Mouse (Mus musculus) stomach, postnatal 0 days (tissue): Measurements from ENCODE around the gene Evi5. TPM values are rescaled to one million over a fixed set of nuclear protein-coding genes. Genes with fewer than 3 reads are reported as not detected.
A peak's percentile ranks its signal among the peaks of the same experiment; 100 is the strongest.

Source experiments
- ATAC-seq: fragments of 200-750 bp; cut with Nextera tagmentation; 2 replicates; pipeline ENCODE4 v1.8.0; 2017; ENCODE audit not compliant: low FRiP score, low TSS enrichment
- DNase-seq: peaks from one replicate; pipeline ENCODE4 v3.0.0-alpha.2; 2016; ENCODE audit warnings: low spot score
- H3K27ac ChIP-seq: fragments of 300-500 bp; sonication (generic); replicated peaks from 2 replicates; pipeline ENCODE4 v1.5.1; 2014; ENCODE audit warnings: mild to moderate bottlenecking, control low read depth
- H3K27me3 ChIP-seq: fragments of 300-500 bp; sonication (generic); 2 replicates; pipeline ENCODE4 v1.6.1; 2014; ENCODE audit warnings: low read length; ENCODE audit not compliant: control insufficient read depth, insufficient read depth
- H3K36me3 ChIP-seq: fragments of 300-500 bp; sonication (generic); 2 replicates; pipeline ENCODE4 v1.6.1; 2014; ENCODE audit warnings: low read length, mixed read lengths; ENCODE audit not compliant: control insufficient read depth, insufficient read depth
- H3K4me1 ChIP-seq: fragments of 300-500 bp; sonication (generic); replicated peaks from 2 replicates; pipeline ENCODE4 v1.6.1; 2014; ENCODE audit warnings: antibody characterized with exemption; ENCODE audit not compliant: control insufficient read depth, insufficient read depth
- H3K4me2 ChIP-seq: fragments of 300-500 bp; sonication (generic); replicated peaks from 2 replicates; pipeline ENCODE4 v1.6.1; 2014; ENCODE audit warnings: low read depth, mild to moderate bottlenecking, control low read depth, moderate library complexity
- H3K4me3 ChIP-seq: fragments of 300-500 bp; sonication (generic); 2 replicates; pipeline ENCODE4 v1.5.1; 2014; ENCODE audit warnings: low read depth, low read length, control low read depth
- H3K9ac ChIP-seq: fragments of 300-500 bp; sonication (generic); 2 replicates; pipeline ENCODE4 v1.6.1; 2014; ENCODE audit warnings: mild to moderate bottlenecking, low read length, control low read depth, mixed read lengths
- H3K9me3 ChIP-seq: fragments of 300-500 bp; sonication (generic); 2 replicates; pipeline ENCODE4 v1.6.1; 2016; ENCODE audit warnings: low read length; ENCODE audit not compliant: control insufficient read depth
- CTCF ChIP-seq: IDR thresholded peaks from 2 replicates; pipeline ENCODE4 v1.5.1; 2016; ENCODE audit warnings: antibody characterized with exemption, low read depth, mild to moderate bottlenecking, moderate library complexity
- EP300 ChIP-seq: optimal IDR thresholded peaks from 2 replicates; pipeline ENCODE3; 2016; ENCODE audit warnings: antibody characterized with exemption
- WGBS: fragments of 180-500 bp; shearing (Covaris S2); extraction: QIAGEN DNeasy Blood & Tissue Kit; methylation state at CpG from one replicate; pipeline ENCODE4 v1.1.7; 2014; 5-methylcytosine and 5-hydroxymethylcytosine counted together
- polyA plus RNA-seq: library from polyadenylated mRNA; unstranded; fragments of >200 nt; fragmentation: Nextera tagmentation; extraction: Ambion mirVana; gene quantifications from 2 replicates; pipeline ENCODE4 v1.2.1, GENCODE M21; 2015

The Evi5 gene
- polyA plus RNA-seq, 1 experiment from 2014 or later, result 39.5 TPM

DNA sequence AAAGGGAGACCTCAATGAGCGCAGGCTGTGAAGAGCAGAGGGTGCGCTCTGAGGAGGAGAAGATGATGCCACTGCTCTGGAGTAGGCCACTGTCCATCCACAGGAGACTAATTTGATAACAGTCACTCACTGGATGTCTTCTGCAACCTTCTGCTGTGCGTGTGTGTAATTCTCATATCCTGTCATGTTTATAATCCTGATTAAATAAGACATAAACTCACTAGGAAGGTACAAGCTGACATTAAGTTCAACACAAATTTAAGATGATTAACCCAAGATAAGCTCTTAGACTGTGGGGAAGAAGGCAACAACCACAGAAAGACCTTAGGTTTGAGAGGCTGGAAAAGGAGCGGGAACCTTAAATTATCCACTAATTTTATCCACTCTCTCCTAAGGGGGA is 109.0 kb downstream of the Evi5 start:
- Histone ChIP-seq H3K4me3 (no peak overlapping the region), H3K9ac (no peak overlapping the region), H3K4me1 (no peaks in the 10 kb centered on the region), H3K27ac (no peak overlapping the region), H3K4me2 (no peak overlapping the region), H3K36me3 (no peaks in the 10 kb centered on the region), H3K9me3 (no peaks in the 10 kb centered on the region), H3K27me3 (no peaks in the 10 kb centered on the region)
- ATAC-seq (no peak), DNase-seq (no peak)
- WGBS, result 89% methylated on average over 4 of the region's 4 CpGs
- TF ChIP-seq EP300, result no peak
- TF ChIP-seq CTCF, result no peak

DNA sequence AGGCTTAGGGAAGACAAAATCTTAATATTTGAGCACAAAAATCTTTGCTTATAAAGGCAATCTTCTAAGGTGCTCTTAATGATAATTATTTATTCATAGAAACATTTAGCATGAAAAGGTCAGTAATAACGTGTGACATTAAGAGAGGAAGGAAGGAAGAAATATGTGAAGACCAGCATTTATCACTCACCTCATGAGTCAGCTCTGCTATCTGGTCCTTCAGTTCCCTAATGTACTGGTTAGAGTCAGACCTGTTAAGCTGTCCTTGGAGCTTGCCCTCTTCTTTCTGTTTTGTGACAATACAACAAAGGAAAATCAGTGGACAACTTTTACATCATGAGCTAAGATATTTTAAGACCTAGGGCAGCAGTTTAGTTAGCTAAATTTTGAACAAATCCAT is 110.4 kb downstream of the Evi5 start:
- Histone ChIP-seq H3K36me3 (no peaks in the 10 kb centered on the region), H3K9me3 (no peaks in the 10 kb centered on the region), H3K4me1 (no peaks in the 10 kb centered on the region), H3K9ac (no peak overlapping the region), H3K27me3 (no peaks in the 10 kb centered on the region), H3K4me3 (no peak overlapping the region), H3K27ac (no peak overlapping the region), H3K4me2 (no peak overlapping the region)
- TF ChIP-seq EP300 (no peak), CTCF (no peak)
- WGBS, result 56% methylated on average over 1 of the region's 1 CpGs
- no peak for ATAC-seq
- DNase-seq, result no peak

DNA sequence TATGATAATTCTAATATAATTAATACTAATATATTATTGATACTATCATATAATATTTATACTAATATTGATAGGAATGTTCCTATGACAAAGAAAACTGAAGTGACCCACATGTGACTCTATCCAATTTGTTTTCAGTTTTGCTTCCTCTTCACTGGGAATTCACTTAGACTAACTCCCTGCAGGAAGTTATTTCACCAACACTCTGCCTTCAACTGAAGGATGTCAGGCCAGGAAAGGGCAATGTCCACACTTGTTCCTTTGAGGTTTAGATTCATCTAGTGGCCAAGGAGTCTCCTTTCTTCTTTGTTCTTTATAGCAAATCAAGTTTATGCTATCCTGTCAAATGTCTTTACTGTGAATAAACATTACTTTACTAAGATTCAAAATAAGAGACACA is 111.2 kb downstream of the Evi5 start:
- Histone ChIP-seq H3K36me3 (no peaks in the 10 kb centered on the region), H3K9ac (no peak overlapping the region), H3K27me3 (no peaks in the 10 kb centered on the region), H3K27ac (no peak overlapping the region), H3K4me1 (no peaks in the 10 kb centered on the region), H3K4me2 (no peak overlapping the region), H3K9me3 (no peaks in the 10 kb centered on the region), H3K4me3 (no peak overlapping the region)
- DNase-seq (no peak), ATAC-seq (no peak)
- TF ChIP-seq EP300, result no peak
- TF ChIP-seq CTCF, result no peak

DNA sequence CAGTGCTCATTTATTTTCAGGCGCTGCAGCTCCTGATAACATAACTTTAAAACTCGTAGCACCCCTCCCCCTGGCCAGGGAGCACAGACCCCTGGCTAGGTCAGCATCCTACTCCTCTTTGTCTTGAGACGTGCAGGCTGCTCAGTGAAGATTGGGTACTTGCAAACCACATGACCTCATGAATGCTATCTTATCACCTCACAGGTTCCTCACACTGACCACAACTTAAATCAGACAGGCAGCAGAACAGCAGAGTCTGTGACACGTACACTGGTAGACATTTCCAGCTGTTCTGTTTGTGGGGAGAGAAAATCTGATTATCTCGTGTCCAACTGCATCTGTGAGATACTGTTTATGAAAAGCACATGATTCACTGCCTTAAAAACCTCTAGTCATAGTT is 115.8 kb downstream of the Evi5 start:
- TF ChIP-seq EP300 (no peak), CTCF (no peak)
- H3K4me3 ChIP-seq, result no peak overlapping the region
- H3K27me3 ChIP-seq, result no peaks in the 10 kb centered on the region
- H3K4me2 ChIP-seq, result no peak overlapping the region
- ATAC-seq, result no peak
- H3K36me3 ChIP-seq, result no peaks in the 10 kb centered on the region
- H3K27ac ChIP-seq, result no peak overlapping the region
- no peak for DNase-seq
- no peaks in the 10 kb centered on the region for H3K4me1 ChIP-seq
- no peak overlapping the region for H3K9ac ChIP-seq
- H3K9me3 ChIP-seq, result no peaks in the 10 kb centered on the region
- 41% methylated on average over 5 of the region's 5 CpGs for WGBS

DNA sequence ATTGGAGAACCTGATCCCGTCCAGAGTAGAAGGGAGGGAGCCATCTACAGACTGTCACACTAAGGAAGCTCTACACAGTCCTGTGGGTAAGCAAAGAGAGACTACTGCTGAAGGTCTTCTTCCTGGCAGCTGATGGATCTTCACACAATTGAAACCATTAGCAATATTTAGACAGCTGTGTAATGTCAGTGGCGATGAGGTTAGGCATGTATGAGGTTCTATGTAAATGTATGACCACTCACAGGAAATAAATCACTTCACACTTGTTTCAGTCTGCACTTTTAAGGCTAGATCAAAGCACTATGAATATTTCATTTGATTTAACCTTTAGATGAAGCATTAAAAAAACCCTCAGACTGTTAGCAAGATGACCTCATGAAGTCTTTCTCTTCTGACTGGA is 118.8 kb downstream of the Evi5 start:
- ATAC-seq (no peak), DNase-seq (no peak)
- TF ChIP-seq EP300, result no peak
- TF ChIP-seq CTCF, result no peak
- no peaks in the 10 kb centered on the region for H3K4me1 ChIP-seq
- H3K27ac ChIP-seq, result no peak overlapping the region
- H3K9ac ChIP-seq, result no peak overlapping the region
- H3K9me3 ChIP-seq, result no peaks in the 10 kb centered on the region
- WGBS, result 58% methylated on average over 2 of the region's 2 CpGs
- no peaks in the 10 kb centered on the region for H3K36me3 ChIP-seq
- no peak overlapping the region for H3K4me3 ChIP-seq
- no peak overlapping the region for H3K4me2 ChIP-seq
- H3K27me3 ChIP-seq, result no peaks in the 10 kb centered on the region

DNA sequence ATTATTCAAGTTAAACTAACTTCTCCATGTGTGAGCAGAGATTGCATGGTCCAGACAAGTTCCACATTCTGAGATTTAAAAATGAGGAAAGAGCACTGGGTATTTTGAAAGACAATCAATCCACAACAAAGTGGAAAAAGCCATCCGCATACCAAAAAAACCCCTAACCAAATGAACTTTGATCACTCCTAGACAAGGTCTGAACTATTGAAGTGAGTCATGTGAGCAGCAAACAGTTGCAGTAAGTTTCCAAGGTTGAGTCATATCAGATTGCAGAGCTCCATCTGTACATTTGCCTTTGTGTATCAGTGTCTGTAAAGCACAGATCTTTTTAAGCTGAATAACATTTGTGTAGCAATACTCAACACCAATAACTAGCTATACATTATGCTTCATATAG is 120.2 kb downstream of the Evi5 start:
- no peak for DNase-seq
- H3K27ac ChIP-seq, result no peak overlapping the region
- no peaks in the 10 kb centered on the region for H3K36me3 ChIP-seq
- 0 out of 2 replicates have a peak, but pooled peaks have one; percentile 49 for ATAC-seq
- no peaks in the 10 kb centered on the region for H3K27me3 ChIP-seq
- H3K4me1 ChIP-seq, result no peaks in the 10 kb centered on the region
- TF ChIP-seq CTCF, result no peak
- TF ChIP-seq EP300, result no peak
- WGBS, result 65% methylated on average over 1 of the region's 1 CpGs
- H3K9me3 ChIP-seq, result no peaks in the 10 kb centered on the region
- H3K4me3 ChIP-seq, result no peak overlapping the region
- H3K9ac ChIP-seq, result no peak overlapping the region
- H3K4me2 ChIP-seq, result no peak overlapping the region

DNA sequence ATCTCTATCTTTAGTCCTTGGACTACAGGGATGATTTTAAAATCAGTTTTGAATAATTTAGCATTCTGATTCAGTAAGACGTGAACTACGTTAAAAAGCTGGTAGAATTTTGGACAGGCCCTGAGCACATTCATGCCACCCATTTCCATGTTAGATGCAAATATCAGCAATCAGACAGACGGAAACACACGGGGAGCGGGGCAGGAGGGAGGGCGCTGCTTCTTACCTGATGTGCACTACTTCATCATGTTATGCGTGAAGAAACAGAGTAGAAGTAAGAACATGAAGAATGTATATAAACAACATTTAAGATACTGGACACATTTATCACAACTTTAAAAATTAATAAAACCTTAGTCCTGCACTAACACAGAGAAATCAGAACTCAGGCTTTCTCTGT is 121.3 kb downstream of the Evi5 start:
- Histone ChIP-seq H3K9ac (no peak overlapping the region), H3K4me2 (no peak overlapping the region), H3K36me3 (no peaks in the 10 kb centered on the region), H3K4me1 (no peaks in the 10 kb centered on the region), H3K9me3 (no peaks in the 10 kb centered on the region), H3K27ac (no peak overlapping the region), H3K4me3 (no peak overlapping the region), H3K27me3 (no peaks in the 10 kb centered on the region)
- WGBS, result 92% methylated on average over 7 of the region's 7 CpGs
- ATAC-seq (no peak), DNase-seq (no peak)
- TF ChIP-seq CTCF (no peak), EP300 (no peak)
